Mouse (Mus musculus) kidney, adult 2 months (tissue): Measurements from ENCODE around the gene Klhl7. TPM values are rescaled to one million over a fixed set of nuclear protein-coding genes. Genes with fewer than 3 reads are reported as not detected.

Source experiments
- DNase-seq: peaks from one replicate; pipeline ENCODE4 v3.0.0; 2021
- H3K27ac ChIP-seq: fragments of 200-500 bp; 2 replicates; pipeline ENCODE4 v1.5.1; 2012; ENCODE audit warnings: low read depth, low read length, control low read depth, inconsistent platforms; ENCODE audit not compliant: insufficient read depth
- H3K27me3 ChIP-seq: fragments of 200-500 bp; replicated peaks from 2 replicates; pipeline ENCODE4 v1.6.1; 2012; ENCODE audit warnings: mild to moderate bottlenecking, moderate library complexity, low read length, inconsistent platforms; ENCODE audit not compliant: control insufficient read depth, insufficient read depth
- H3K36me3 ChIP-seq: fragments of 200-500 bp; 2 replicates; pipeline ENCODE4 v1.6.1; 2012; ENCODE audit warnings: mild to moderate bottlenecking, moderate library complexity, low read length, inconsistent platforms; ENCODE audit not compliant: control insufficient read depth, insufficient read depth
- H3K4me1 ChIP-seq: fragments of 200-500 bp; 2 replicates; pipeline ENCODE4 v1.6.1; 2011; ENCODE audit warnings: low read length; ENCODE audit not compliant: control insufficient read depth, insufficient read depth
- H3K4me3 ChIP-seq: fragments of 200-500 bp; 2 replicates; pipeline ENCODE4 v1.5.1; 2011; ENCODE audit warnings: mild to moderate bottlenecking, low read depth, low read length, control low read depth; ENCODE audit not compliant: insufficient read depth
- CTCF ChIP-seq: fragments of 200-500 bp; conservative IDR thresholded peaks from 2 replicates; pipeline ENCODE4 v1.5.1; 2011; ENCODE audit warnings: low read depth, mild to moderate bottlenecking, control low read depth, low read length, moderate library complexity, mixed read lengths; ENCODE audit not compliant: insufficient read depth, insufficient read length
- POLR2A ChIP-seq: fragments of 200-500 bp; IDR thresholded peaks from one replicate; pipeline ENCODE4 v1.6.1; 2011; ENCODE audit warnings: low read depth, low read length, control low read depth
- WGBS: fragments of 180-500 bp; shearing (Covaris S2); methylation state at CpG from one replicate; pipeline ENCODE4 v1.1.7; 2018; 5-methylcytosine and 5-hydroxymethylcytosine counted together
- polyA plus RNA-seq: library from polyadenylated mRNA; depleted of rRNA; stranded (reverse); fragments of >200 nt; gene quantifications from 2 replicates; pipeline ENCODE4 v1.2.3, GENCODE M21; 2012

Gene Klhl7
- polyA plus RNA-seq, 1 experiment: 7.7 TPM

GRCm38 (mm10) chr5:24078420-24079179 is 21.8 kb upstream of the Klhl7 start:
- no peaks in the 10 kb centered on the region for H3K36me3 ChIP-seq
- H3K27ac ChIP-seq: no peak overlapping the region
- no peaks in the 10 kb centered on the region for H3K4me1 ChIP-seq
- H3K4me3 ChIP-seq: no peak overlapping the region
- TF ChIP-seq POLR2A: no peak
- TF ChIP-seq CTCF: 0 out of 2 replicates have a peak, but pooled peaks have one; percentile 10
- DNase-seq: no peak
- 90% methylated on average over 7 of the region's 7 CpGs for WGBS
- H3K27me3 ChIP-seq: no peaks in the 10 kb centered on the region

DNA sequence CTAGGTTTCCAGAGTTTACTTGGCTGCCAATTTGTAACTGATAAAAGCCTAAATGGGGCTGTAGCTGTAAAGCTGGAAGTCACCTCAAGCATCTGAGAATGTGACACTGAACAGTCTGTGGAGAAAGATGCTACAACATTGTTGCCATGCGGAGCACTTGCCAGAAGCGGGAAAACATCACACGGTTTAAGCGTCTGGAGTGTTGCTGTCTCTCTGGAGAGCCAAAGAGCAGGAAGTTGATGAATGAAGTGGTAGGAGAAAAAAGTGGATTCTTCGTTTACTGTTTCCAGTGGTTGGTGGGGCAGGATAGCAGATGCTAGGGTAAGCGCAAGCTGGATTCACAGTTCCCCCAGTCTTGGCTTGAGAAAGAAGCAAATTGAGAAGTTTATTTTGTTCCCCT is 19.6 kb upstream of the Klhl7 start:
- no peak for DNase-seq
- TF ChIP-seq CTCF (no peak), POLR2A (no peak)
- Histone ChIP-seq H3K4me3 (no peak overlapping the region), H3K27ac (no peak overlapping the region), H3K27me3 (no peaks in the 10 kb centered on the region), H3K4me1 (no peaks in the 10 kb centered on the region), H3K36me3 (no peaks in the 10 kb centered on the region)
- 73% methylated on average over 6 of the region's 6 CpGs for WGBS

GRCm38 (mm10) chr5:24084835-24085234 is 15.6 kb upstream of the Klhl7 start:
- no peak for TF ChIP-seq POLR2A
- TF ChIP-seq CTCF: no peak
- Histone ChIP-seq H3K27ac (no peak overlapping the region), H3K4me1 (no peaks in the 10 kb centered on the region), H3K27me3 (no peaks in the 10 kb centered on the region), H3K36me3 (no peaks in the 10 kb centered on the region), H3K4me3 (no peak overlapping the region)
- no peak for DNase-seq
- 86% methylated on average over 4 of the region's 4 CpGs for WGBS

DNA sequence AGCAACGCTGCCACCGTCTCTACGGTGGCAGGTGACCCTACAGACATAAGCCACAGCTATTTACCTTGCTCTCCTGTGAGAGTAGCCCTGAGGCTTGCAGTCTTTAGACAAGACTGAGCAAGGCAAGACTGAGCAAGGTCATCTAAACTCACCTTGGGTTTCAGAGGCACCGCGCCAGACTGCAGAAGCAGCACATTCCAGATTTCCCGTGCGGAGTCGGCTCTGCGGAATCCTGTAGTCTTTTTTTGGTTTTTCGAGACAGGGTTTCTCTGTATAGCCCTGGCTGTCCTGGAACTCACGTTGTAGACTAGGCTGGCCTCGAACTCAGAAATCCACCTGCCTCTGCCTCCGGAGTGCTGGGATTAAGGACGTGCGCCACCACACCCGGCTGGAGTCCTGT is 14.2 kb upstream of the Klhl7 start:
- Histone ChIP-seq H3K4me3 (no peak overlapping the region), H3K27me3 (no peaks in the 10 kb centered on the region), H3K27ac (no peak overlapping the region), H3K36me3 (no peaks in the 10 kb centered on the region), H3K4me1 (no peaks in the 10 kb centered on the region)
- DNase-seq: peak; percentile 52
- TF ChIP-seq POLR2A (no peak), CTCF (no peak)
- 68% methylated on average over 16 of the region's 16 CpGs for WGBS

DNA sequence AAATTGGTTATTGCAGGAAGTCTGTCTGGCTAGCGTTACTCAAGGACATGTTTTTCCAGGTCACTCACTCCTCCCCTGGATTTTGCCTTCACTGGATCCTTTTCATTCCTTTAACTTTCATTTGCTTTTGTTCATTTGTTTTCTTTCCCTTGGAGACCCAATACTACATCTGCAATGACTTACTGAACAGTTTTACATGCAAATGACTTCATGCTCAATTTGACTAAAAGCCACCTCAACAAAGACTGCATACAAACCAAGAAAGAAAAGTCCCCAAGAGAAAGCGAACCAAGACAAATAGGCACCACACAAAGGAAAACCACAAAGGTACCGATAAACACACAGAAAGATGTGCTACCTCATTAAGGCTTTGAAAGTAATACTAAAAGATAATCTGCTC is 13.5 kb upstream of the Klhl7 start:
- Histone ChIP-seq H3K4me1 (no peaks in the 10 kb centered on the region), H3K27ac (peak overlapping the region; percentile 50; the same call in 1 of the 2 replicates), H3K4me3 (no peak overlapping the region), H3K36me3 (no peaks in the 10 kb centered on the region), H3K27me3 (no peaks in the 10 kb centered on the region)
- TF ChIP-seq POLR2A: no peak
- no peak for TF ChIP-seq CTCF
- no peak for DNase-seq
- WGBS: 76% methylated on average over 3 of the region's 3 CpGs

GRCm38 (mm10) chr5:24088451-24088850 is 12.0 kb upstream of the Klhl7 start:
- Histone ChIP-seq H3K4me3 (no peak overlapping the region), H3K27ac (no peak overlapping the region), H3K4me1 (no peaks in the 10 kb centered on the region), H3K27me3 (no peaks in the 10 kb centered on the region), H3K36me3 (no peaks in the 10 kb centered on the region)
- WGBS: 80% methylated on average over 1 of the region's 1 CpGs
- TF ChIP-seq POLR2A (no peak), CTCF (no peak)
- no peak for DNase-seq

- H3K27me3 ChIP-seq: no peaks in the 10 kb centered on the region
- WGBS: 77% methylated on average over 3 of the region's 3 CpGs
- no peaks in the 10 kb centered on the region for H3K36me3 ChIP-seq
- no peak for DNase-seq
- H3K4me3 ChIP-seq: no peak overlapping the region
- H3K4me1 ChIP-seq: peaks cover 2% of the 10 kb centered on the region; the same call in 1 of the 2 replicates
- no peak overlapping the region for H3K27ac ChIP-seq
- TF ChIP-seq CTCF: no peak
- no peak for TF ChIP-seq POLR2A
Measured at GRCm38 (mm10) chr5:24092496-24092895, 7.9 kb upstream of the Klhl7 start.

- no peak overlapping the region for H3K4me3 ChIP-seq
- TF ChIP-seq CTCF: no peak
- TF ChIP-seq POLR2A: no peak
- peak overlapping the region; percentile 30 for H3K27ac ChIP-seq
- no peaks in the 10 kb centered on the region for H3K36me3 ChIP-seq
- 49% methylated on average over 6 of the region's 6 CpGs for WGBS
- H3K27me3 ChIP-seq: no peaks in the 10 kb centered on the region
- H3K4me1 ChIP-seq: peaks cover 6% of the 10 kb centered on the region; the same call in 1 of the 2 replicates
- DNase-seq: peak; percentile 20
Measured at GRCm38 (mm10) chr5:24095393-24095792, 5.0 kb upstream of the Klhl7 start.
